15 mouse cellular contexts compared by ENCODE assay signal in genomic region chr8:94317249-94317648, GRCm38 (mm10). TPM values are rescaled to one million over a fixed set of nuclear protein-coding genes. Genes with fewer than 3 reads are reported as not detected.
"Had no signal": no experiment of that assay in that cellular context is flagged by ENCODE, and none has a peak within 500 bp of the region (broad histone marks: within the 10 kb centered on the region; RNA-seq: fewer than 3 reads in every experiment).

No protein-coding gene starts in this region.

- H3K4me1 ChIP-seq: liver, embryonic 12.5 days; midbrain, embryonic 12.5 days; neural tube, embryonic 13.5 days had no signal

- H3K4me2 ChIP-seq: limb, embryonic 15.5 days; liver, embryonic 12.5 days; lung, embryonic 14.5 days; midbrain, embryonic 12.5 days; neural tube, embryonic 13.5 days had no signal

- H3K4me3 ChIP-seq: limb, embryonic 15.5 days; liver, embryonic 12.5 days; midbrain, embryonic 12.5 days; neural tube, embryonic 13.5 days had no signal

- DNase-seq: kidney, postnatal 36 days; layer of hippocampus, adult 9-11 months; layer of hippocampus, postnatal 36 days; lung, embryonic 14.5 days; lung, postnatal 14 days; right cerebral cortex, postnatal 14 days; thymus, postnatal 14 days had no signal

- ATAC-seq: liver, embryonic 12.5 days; midbrain, embryonic 16.5 days had no signal

- H3K27me3 ChIP-seq: limb, embryonic 15.5 days; liver, embryonic 12.5 days; midbrain, embryonic 12.5 days; neural tube, embryonic 13.5 days had no signal

- H3K27ac ChIP-seq: kidney, postnatal 0 days; limb, embryonic 15.5 days; liver, embryonic 12.5 days; midbrain, embryonic 12.5 days; neural tube, embryonic 13.5 days; stomach, postnatal 0 days had no signal

- H3K9me3 ChIP-seq: limb, embryonic 15.5 days; liver, embryonic 12.5 days; midbrain, embryonic 12.5 days; neural tube, embryonic 13.5 days had no signal

- H3K9ac ChIP-seq: limb, embryonic 15.5 days; liver, embryonic 12.5 days; lung, embryonic 14.5 days; midbrain, embryonic 12.5 days; neural tube, embryonic 13.5 days had no signal

RNA-seq across cellular contexts. Expression of gene Slc12a3, which starts 11.8 kb away (rescaled TPM):
- polyA plus RNA-seq: limb, embryonic 11.5 days; limb, embryonic 15.5 days; liver, embryonic 12.5 days; lung, embryonic 14.5 days; midbrain, embryonic 12.5 days; midbrain, embryonic 16.5 days had no signal
